Mouse (Mus musculus) activated CD4-positive, CD25-positive, alpha-beta regulatory T cell, adult 4 months (primary cell): Measurements from ENCODE around the gene Rundc1. TPM values are rescaled to one million over a fixed set of nuclear protein-coding genes. Genes with fewer than 3 reads are reported as not detected.
"Not testable (repeated sequence)": the region's sequence is repeated elsewhere in the genome, so short reads cannot be mapped to it uniquely, and the experiment has no call there.

Source experiments
- ATAC-seq: one replicate; pipeline ENCODE4 v1.8.0; 2017
- polyA plus RNA-seq, 2 experiments: library from polyadenylated mRNA; unstranded; fragments of 100-300 nt; shearing (Covaris generic); gene quantifications; one replicate each; pipeline ENCODE4 v1.2.1; 2017

Rundc1 gene
- polyA plus RNA-seq, 2 experiments from 2014 or later = 5.4 to 8.0 TPM

GRCm38 (mm10) chr11:101467477-101468262 lies 42.8 kb downstream of the Rundc1 start:
- ATAC-seq = peak; percentile 53

- no peak for ATAC-seq
Observed at GRCm38 (mm10) chr11:101468263-101468688, 43.4 kb downstream of the Rundc1 start.

GRCm38 (mm10) chr11:101468731-101469130 lies 43.8 kb downstream of the Rundc1 start:
- ATAC-seq = no peak

GRCm38 (mm10) chr11:101469155-101469554 lies 44.3 kb downstream of the Rundc1 start:
- ATAC-seq = no peak

DNA sequence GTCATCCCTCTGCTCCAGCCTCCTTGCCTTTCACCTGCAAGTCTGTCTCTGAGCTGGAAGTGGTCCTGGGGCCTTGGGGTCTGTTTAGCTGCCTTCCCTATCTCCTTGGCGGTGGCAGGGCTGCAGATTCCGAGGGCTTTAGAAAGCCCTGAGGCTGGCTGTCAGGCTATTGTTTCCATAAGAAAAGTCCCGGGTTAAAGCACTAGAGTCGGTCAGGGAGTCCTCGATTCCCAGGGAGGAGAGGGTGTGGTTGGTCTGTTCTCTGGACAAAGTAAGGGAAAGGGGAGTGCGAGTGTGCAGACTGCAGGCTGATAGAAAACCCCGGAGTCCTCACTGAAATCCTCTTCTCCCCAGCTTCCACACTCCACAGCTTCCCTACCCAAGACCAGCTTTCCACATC lies 45.3 kb downstream of the Rundc1 start:
- no peak for ATAC-seq

DNA sequence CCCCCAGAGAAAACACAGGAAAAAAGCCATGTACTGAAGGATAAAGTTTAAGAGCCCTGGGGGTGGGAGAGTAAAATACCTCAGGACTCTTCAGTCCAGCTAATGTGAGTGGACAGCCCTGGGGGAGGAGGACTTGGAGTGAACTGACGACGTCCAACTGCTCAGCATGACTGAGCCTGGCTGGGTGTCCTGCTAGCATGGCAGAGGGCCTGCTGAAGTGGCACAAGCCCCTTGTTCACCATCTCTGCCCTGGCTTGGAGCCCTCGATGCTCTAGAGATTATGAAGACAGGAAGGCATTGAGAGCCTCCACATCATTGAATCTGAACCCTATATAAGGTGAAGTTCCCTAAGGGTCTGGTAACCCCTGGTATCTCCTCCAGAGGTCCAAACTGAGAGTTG lies 47.0 kb downstream of the Rundc1 start:
- ATAC-seq = no peak

DNA sequence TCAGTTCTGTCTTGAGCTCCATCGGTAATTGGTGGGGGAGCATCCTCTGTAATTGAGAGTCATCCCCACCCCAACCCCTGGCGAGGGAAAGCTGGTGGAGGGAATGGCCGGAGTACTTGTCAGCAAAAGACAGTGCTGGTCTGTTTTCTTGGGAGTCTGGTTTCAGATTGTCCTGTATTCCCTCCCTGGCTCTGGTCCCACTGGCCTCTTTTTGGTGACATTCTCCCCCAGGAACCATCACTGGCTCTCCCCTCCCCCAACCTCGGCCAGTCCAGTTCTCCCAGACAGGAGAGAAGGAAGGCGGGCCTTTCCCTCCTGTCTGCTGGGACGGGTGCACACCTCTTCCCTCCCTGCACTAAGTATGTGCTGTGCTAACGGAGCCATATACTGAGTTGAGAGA lies 47.5 kb downstream of the Rundc1 start:
- ATAC-seq = no peak

DNA sequence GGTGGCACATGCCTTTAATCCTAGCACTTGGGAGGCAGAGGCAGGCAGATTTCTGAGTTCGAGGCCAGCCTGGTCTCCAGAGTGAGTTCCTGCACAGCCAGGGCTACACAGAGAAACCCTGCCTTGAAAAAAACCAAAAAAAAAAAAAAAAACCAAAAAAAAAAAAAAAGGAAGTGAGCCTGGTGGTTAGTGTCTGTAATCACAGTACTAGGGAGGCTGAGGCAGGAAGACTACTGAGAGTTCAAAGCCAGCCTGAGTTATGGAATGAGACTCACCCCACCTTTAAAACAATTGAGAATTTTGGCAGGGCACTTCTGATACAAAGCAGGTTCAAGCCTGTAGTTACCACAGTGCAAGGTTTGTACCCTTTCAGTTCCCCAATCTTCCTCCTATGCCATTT lies 48.8 kb downstream of the Rundc1 start:
- not testable (repeated sequence) for ATAC-seq

GRCm38 (mm10) chr11:101474298-101474697 lies 49.4 kb downstream of the Rundc1 start:
- ATAC-seq = no peak

DNA sequence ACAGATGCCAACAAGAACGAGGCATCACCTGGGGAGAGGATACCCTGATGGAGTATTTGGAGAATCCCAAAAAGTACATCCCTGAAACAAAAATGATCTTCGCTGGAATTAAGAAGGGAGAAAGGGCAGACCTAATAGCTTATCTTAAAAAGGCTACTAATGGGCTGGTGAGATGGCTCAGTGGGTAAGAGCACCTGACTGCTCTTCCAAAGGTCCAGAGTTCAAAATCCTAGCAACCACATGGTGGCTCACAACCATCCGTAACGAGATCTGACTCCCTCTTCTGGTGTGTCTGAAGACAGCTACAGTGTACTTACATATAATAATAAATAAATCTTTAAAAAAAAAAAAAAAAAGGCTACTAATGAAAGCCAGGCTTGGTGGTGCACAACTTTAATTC lies 51.5 kb downstream of the Rundc1 start:
- not testable (repeated sequence) for ATAC-seq

DNA sequence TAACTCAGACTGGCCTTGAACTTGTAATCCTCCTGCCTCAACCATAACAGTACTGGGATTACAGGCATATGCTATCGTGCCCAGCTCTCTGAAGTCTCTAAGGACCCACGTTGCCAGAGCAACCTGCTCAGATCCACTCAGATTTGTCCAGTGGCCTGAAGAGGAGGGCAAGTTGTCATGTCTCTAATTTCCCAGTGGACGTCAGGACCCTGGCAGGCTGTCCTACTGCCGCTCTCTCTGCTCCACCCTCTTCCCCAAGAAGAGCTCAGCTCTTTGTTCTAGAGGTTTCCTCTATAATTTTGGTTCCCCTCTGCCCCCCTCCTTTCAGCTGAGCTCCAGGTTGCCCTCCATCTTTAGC lies 52.3 kb downstream of the Rundc1 start:
- ATAC-seq = no peak

- ATAC-seq = no peak
Observed at GRCm38 (mm10) chr11:101477552-101478211, 52.8 kb downstream of the Rundc1 start.

- no peak for ATAC-seq
Observed at GRCm38 (mm10) chr11:101479171-101479635, 54.3 kb downstream of the Rundc1 start.

DNA sequence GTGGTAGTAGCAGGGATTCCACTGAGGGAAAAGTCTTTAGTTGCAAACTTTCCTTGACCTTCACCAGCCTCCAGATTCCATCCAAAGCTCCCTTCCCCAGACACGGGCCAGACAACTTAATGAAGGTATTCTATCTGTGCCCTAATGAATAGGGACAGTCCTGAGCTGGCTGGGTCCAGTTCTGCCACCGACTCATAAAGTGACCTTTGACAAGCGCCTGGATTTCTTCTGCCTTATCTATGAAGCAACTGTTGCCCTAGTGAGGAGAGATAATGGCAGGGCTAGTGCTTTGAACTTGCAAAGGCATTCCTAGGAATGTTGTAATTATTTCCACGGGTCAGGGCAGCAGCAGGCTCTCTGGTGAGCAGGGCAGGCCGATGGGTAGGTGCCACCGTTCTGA lies 56.0 kb downstream of the Rundc1 start:
- ATAC-seq = no peak

- no peak for ATAC-seq
Observed at GRCm38 (mm10) chr11:101483804-101484203, 58.9 kb downstream of the Rundc1 start.

GRCm38 (mm10) chr11:101484245-101484644 lies 59.4 kb downstream of the Rundc1 start:
- no peak for ATAC-seq

DNA sequence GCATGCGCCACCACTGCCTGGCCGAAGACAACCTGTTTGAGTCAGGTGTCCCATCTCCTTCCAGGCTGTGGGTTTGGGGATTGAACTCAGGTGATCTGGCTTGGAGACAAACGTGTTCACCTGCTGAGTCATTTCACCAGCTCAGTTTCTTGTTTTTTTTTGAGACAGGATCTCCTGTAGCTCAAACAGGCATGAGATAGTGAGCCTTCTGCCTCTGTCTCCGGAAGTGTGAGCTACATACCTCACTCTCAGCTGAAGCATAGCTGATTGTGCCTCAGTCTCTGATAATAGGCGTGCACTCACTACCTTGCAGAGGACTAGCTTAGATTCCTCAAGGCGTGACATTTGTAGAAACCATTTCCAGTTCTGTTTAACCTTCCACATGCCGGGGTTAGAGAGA lies 59.9 kb downstream of the Rundc1 start:
- ATAC-seq = no peak

Other genes starting within 250 kb of the Rundc1 start
- gene Ccr10, start 249.6 kb upstream of the Rundc1 start, polyA plus RNA-seq = 1 to 10 TPM; 1.5 to 1.6 TPM
- gene Ezh1, start 198.6 kb upstream of the Rundc1 start, polyA plus RNA-seq = 10 to 100 TPM; 48.1 to 52.2 TPM
- gene Ramp2, start 179.1 kb upstream of the Rundc1 start, polyA plus RNA-seq = not detected
- gene Vps25, start 171.4 kb upstream of the Rundc1 start, polyA plus RNA-seq = 100 to 1,000 TPM; 122 to 153 TPM
- 1 to 10 TPM in 1 of 2 experiments, under 1 TPM in 1; 0.58 to 1.0 TPM for gene Wnk4, start 164.5 kb upstream of the Rundc1 start, polyA plus RNA-seq
- 1 to 10 TPM in 1 of 2 experiments, not detected in 1; 1.0 TPM for gene Cntd1, start 146.1 kb upstream of the Rundc1 start, polyA plus RNA-seq
- gene Coa3, start 146.0 kb upstream of the Rundc1 start, polyA plus RNA-seq = 100 to 1,000 TPM; 109 to 144 TPM
- 10 to 100 TPM; 79.0 to 81.0 TPM for gene Becn1, start 122.8 kb upstream of the Rundc1 start, polyA plus RNA-seq
- 10 to 100 TPM; 37.1 to 53.3 TPM for gene Psme3, start 108.9 kb upstream of the Rundc1 start, polyA plus RNA-seq
- gene Aoc2, start 100.0 kb upstream of the Rundc1 start, polyA plus RNA-seq = 1 to 10 TPM; 2.1 to 2.5 TPM
- gene Aoc3, start 94.5 kb upstream of the Rundc1 start, polyA plus RNA-seq = not detected
- not detected for gene G6pc, start 57.5 kb upstream of the Rundc1 start, polyA plus RNA-seq
- gene Aarsd1, start 7.5 kb upstream of the Rundc1 start, polyA plus RNA-seq = 10 to 100 TPM; 33.5 to 42.6 TPM
- gene Gm27029, start 289 bp upstream of the Rundc1 start, polyA plus RNA-seq = 1 to 10 TPM in 1 of 2 experiments, not detected in 1; 1.5 TPM
- 1 to 10 TPM; 1.1 to 4.2 TPM for gene Ptges3l, start 248 bp downstream of the Rundc1 start, polyA plus RNA-seq
- gene Rpl27, start 17.2 kb downstream of the Rundc1 start, polyA plus RNA-seq = 100 to 1,000 TPM; 581 to 812 TPM
- gene Ifi35, start 23.3 kb downstream of the Rundc1 start, polyA plus RNA-seq = 100 to 1,000 TPM; 148 to 179 TPM
- gene Rnd2, start 39.9 kb downstream of the Rundc1 start, polyA plus RNA-seq = under 1 TPM; 0.24 to 0.36 TPM
- gene Vat1, start 41.1 kb downstream of the Rundc1 start, polyA plus RNA-seq = 1 to 10 TPM in 1 of 2 experiments, under 1 TPM in 1; 0.60 to 1.5 TPM
- gene Brca1, start 126.9 kb downstream of the Rundc1 start, polyA plus RNA-seq = 1 to 10 TPM; 5.4 to 5.8 TPM
- 10 to 100 TPM; 42.3 to 84.0 TPM for gene Nbr1, start 127.1 kb downstream of the Rundc1 start, polyA plus RNA-seq
- gene Tmem106a, start 157.2 kb downstream of the Rundc1 start, polyA plus RNA-seq = 10 to 100 TPM; 13.4 to 13.6 TPM
- not detected for gene Gm11634, start 174.2 kb downstream of the Rundc1 start, polyA plus RNA-seq
- gene Rdm1, start 202.1 kb downstream of the Rundc1 start, polyA plus RNA-seq = 100 to 1,000 TPM in 1 of 2 experiments, 10 to 100 TPM in 1; 65.1 to 101 TPM
- under 1 TPM; 0.32 to 0.36 TPM for gene Arl4d, start 240.5 kb downstream of the Rundc1 start, polyA plus RNA-seq